In the genomic region with DNA sequence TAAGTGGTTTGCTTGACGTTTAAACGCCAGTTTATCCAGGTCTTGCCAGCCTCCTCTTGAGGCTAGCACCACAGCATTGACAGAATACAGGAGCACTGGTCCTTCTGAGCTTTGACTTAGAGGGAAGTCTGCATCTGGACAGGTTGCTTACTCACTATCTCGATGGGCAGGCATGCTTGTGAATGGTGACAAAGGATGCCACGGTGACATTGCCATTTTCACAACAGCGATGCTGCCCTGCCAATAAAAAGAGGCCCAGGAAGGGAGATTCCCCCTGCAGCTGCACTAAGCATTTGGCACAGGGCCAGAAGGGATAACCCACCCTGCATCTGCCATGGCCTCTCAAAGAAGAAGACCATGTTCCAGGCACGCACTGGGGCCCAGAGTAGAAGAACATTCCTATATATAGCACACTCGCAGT, we compare ENCODE assay signal across 14 mouse cellular contexts. TPM values are rescaled to one million over a fixed set of nuclear protein-coding genes. Genes with fewer than 3 reads are reported as not detected.
DNase-seq lines count a peak whose midpoint lies in the region; ATAC-seq and TF ChIP-seq lines count a peak whose summit lies in the region.
"Had no signal": no experiment of that assay in that cellular context is flagged by ENCODE, and none has a peak within 500 bp of the region (broad histone marks: within the 10 kb centered on the region; RNA-seq: fewer than 3 reads in every experiment).

No protein-coding gene starts in this region.

- H3K27me3 ChIP-seq in lung, embryonic 14.5 days (ENCODE audit: insufficient read depth, low read length): no peaks in the 10 kb centered on the region
- H3K27me3 ChIP-seq in heart, embryonic 15.5 days: no peaks in the 10 kb centered on the region
- H3K27me3 ChIP-seq: lung, embryonic 15.5 days; neural tube, embryonic 15.5 days had no signal

- no peak for ATAC-seq in lung, embryonic 14.5 days (ENCODE audit: insufficient read depth)
- peak; percentile 77 for ATAC-seq in heart, embryonic 15.5 days (replicated peaks; ENCODE audit: insufficient number of reproducible peaks, insufficient read depth, low FRiP score, low read depth)
- peak; percentile 34; the same call in 1 of the 2 replicates for ATAC-seq in megakaryocyte progenitor cell, adult 5-6 weeks (replicated peaks; ENCODE audit: poor library complexity)
- ATAC-seq: CD4-positive, CD25-positive, alpha-beta regulatory T cell, adult 4 months had no signal

- 47% methylated on average over 7 of the region's 7 CpGs for WGBS in lung, embryonic 14.5 days
- WGBS in heart, embryonic 15.5 days: 23% methylated on average over 7 of the region's 7 CpGs

- H3K4me3 ChIP-seq in gastrocnemius, adult 2 months: no peak overlapping the region
- no peak overlapping the region for H3K4me3 ChIP-seq in lung, embryonic 14.5 days (ENCODE audit: low read depth, low read length)
- H3K4me3 ChIP-seq in heart, embryonic 15.5 days: no peak overlapping the region
- H3K4me3 ChIP-seq: erythroblast, embryonic 14.5 days; lung, embryonic 15.5 days; neural tube, embryonic 15.5 days had no signal

- no peaks in the 10 kb centered on the region for H3K36me3 ChIP-seq in lung, embryonic 14.5 days (ENCODE audit: insufficient read depth)
- no peaks in the 10 kb centered on the region for H3K36me3 ChIP-seq in heart, embryonic 15.5 days
- H3K36me3 ChIP-seq: lung, embryonic 15.5 days; neural tube, embryonic 15.5 days had no signal

- intact Hi-C loops in gastrocnemius, adult 2 months (cut with DNase I): no loop called here
- intact Hi-C loops in gastrocnemius, postnatal 14 days (cut with DNase I; ENCODE audit: low total_unique reads): no loop called here

- no peak overlapping the region for H3K9ac ChIP-seq in lung, embryonic 14.5 days
- no peak overlapping the region for H3K9ac ChIP-seq in heart, embryonic 15.5 days
- H3K9ac ChIP-seq: lung, embryonic 15.5 days; neural tube, embryonic 15.5 days had no signal

- no peak overlapping the region for H3K4me2 ChIP-seq in lung, embryonic 14.5 days
- H3K4me2 ChIP-seq in heart, embryonic 15.5 days: peak overlapping the region; percentile 21
- H3K4me2 ChIP-seq: lung, embryonic 15.5 days; neural tube, embryonic 15.5 days had no signal

- TF ChIP-seq CTCF in gastrocnemius, adult 2 months (IDR thresholded peaks at IDR 0.05): no peak
- no peak for TF ChIP-seq CTCF in lung, embryonic 14.5 days (IDR thresholded peaks at IDR 0.05; ENCODE audit: low read depth)

- H3K9me3 ChIP-seq in lung, embryonic 14.5 days (ENCODE audit: low read depth, low read length): no peaks in the 10 kb centered on the region
- H3K9me3 ChIP-seq in heart, embryonic 15.5 days (replicated peaks): no peaks in the 10 kb centered on the region; the same call in 1 of the 2 replicates
- H3K9me3 ChIP-seq: lung, embryonic 15.5 days; neural tube, embryonic 15.5 days had no signal

- H3K4me1 ChIP-seq in lung, embryonic 14.5 days (ENCODE audit: insufficient read depth): 0 out of 2 replicates have a peak, but pooled peaks cover 3% of the 10 kb centered on the region
- H3K4me1 ChIP-seq in heart, embryonic 15.5 days (replicated peaks): peaks cover 12% of the 10 kb centered on the region
- H3K4me1 ChIP-seq: neural tube, embryonic 15.5 days had no signal

- H3K27ac ChIP-seq in gastrocnemius, adult 2 months: peak overlapping the region; percentile 40; the same call in 1 of the 2 replicates
- no peak overlapping the region for H3K27ac ChIP-seq in lung, embryonic 14.5 days (ENCODE audit: low read depth)
- H3K27ac ChIP-seq in heart, embryonic 15.5 days: peak overlapping the region; percentile 66
- H3K27ac ChIP-seq: lung, embryonic 15.5 days; neural tube, embryonic 15.5 days had no signal

- peak; percentile 66 for DNase-seq in gastrocnemius, adult 2 months
- no peak for DNase-seq in gastrocnemius, postnatal 14 days
- DNase-seq in lung, embryonic 14.5 days: peak; percentile 60
- DNase-seq in lung, postnatal 10 days: no peak
- DNase-seq in kidney, postnatal 36 days: no peak
- DNase-seq in kidney, postnatal 10 days: no peak
- DNase-seq: cerebellum, postnatal 36 days; kidney, adult 8-10 months had no signal

RNA-seq across cellular contexts. Expression of a gene that starts 43.4 kb away (rescaled TPM):
- 100 to 1,000 TPM; 282 to 352 TPM for total RNA-seq in gastrocnemius, adult 2 months (2021)
- 100 to 1,000 TPM; 232 to 277 TPM for total RNA-seq in gastrocnemius, postnatal 14 days (2021)
- 110 and 119 TPM in 2 replicates for polyA plus RNA-seq in lung, embryonic 14.5 days (2014; fragmentation: Nextera tagmentation; extraction: Ambion mirVana)
- polyA plus RNA-seq in heart, embryonic 15.5 days (2015; fragmentation: Nextera tagmentation; extraction: Ambion mirVana): 122 and 123 TPM in 2 replicates
- total RNA-seq in megakaryocyte progenitor cell, adult 5-6 weeks (2015): 94.4 and 97.8 TPM in 2 replicates
- 63.2 and 70.4 TPM in 2 replicates for total RNA-seq in megakaryocyte progenitor cell, adult 5-6 weeks (2017)

Comparison
In these comparisons a context has a peak if more than half of its experiments do, and no peak if none do; other contexts are left out.
1. DNase-seq: peak in gastrocnemius, adult 2 months (single experiment) and lung, embryonic 14.5 days (single experiment); none in gastrocnemius, postnatal 14 days (single experiment), lung, postnatal 10 days (single experiment), kidney, postnatal 36 days (0 of 2) and kidney, postnatal 10 days (single experiment).